Mouse (Mus musculus) forebrain, embryonic 14.5 days (tissue): ENCODE results near the gene Pih1d2. TPM values are rescaled to one million over a fixed set of nuclear protein-coding genes. Genes with fewer than 3 reads are reported as not detected.
"Not testable (repeated sequence)": the region's sequence is repeated elsewhere in the genome, so short reads cannot be mapped to it uniquely, and the experiment has no call there.

ENCODE experiments used
- ATAC-seq: fragments of 200-750 bp; cut with Nextera tagmentation; 2 replicates; pipeline ENCODE4 v1.8.0; 2017; ENCODE audit warnings: mild to moderate bottlenecking, moderate library complexity
- DNase-seq: peaks from one replicate; pipeline ENCODE4 v3.0.0-alpha.2; 2015; ENCODE audit warnings: low spot score
- H3K27ac ChIP-seq: fragments of 300-500 bp; sonication (generic); 2 replicates; pipeline ENCODE4 v1.5.1; 2014; ENCODE audit warnings: low read depth, mild to moderate bottlenecking, control low read depth, low read length, moderate library complexity
- H3K27me3 ChIP-seq: fragments of 300-500 bp; sonication (generic); replicated peaks from 2 replicates; pipeline ENCODE4 v1.6.1; 2014; ENCODE audit warnings: low read length, control low read depth, mixed read lengths; ENCODE audit not compliant: control insufficient read depth, insufficient read depth
- H3K36me3 ChIP-seq: fragments of 300-500 bp; sonication (generic); 2 replicates; pipeline ENCODE4 v1.6.1; 2014; ENCODE audit warnings: low read length, control low read depth; ENCODE audit not compliant: control insufficient read depth, insufficient read depth
- H3K4me1 ChIP-seq: fragments of 300-500 bp; sonication (generic); 2 replicates; pipeline ENCODE4 v1.6.1; 2014; ENCODE audit warnings: antibody characterized with exemption, low read length, control low read depth; ENCODE audit not compliant: control insufficient read depth, insufficient read depth
- H3K4me2 ChIP-seq: fragments of 300-500 bp; sonication (generic); 2 replicates; pipeline ENCODE4 v1.6.1; 2014; ENCODE audit warnings: mild to moderate bottlenecking, control low read depth, low read length
- H3K4me3 ChIP-seq: fragments of 300-500 bp; sonication (generic); 2 replicates; pipeline ENCODE4 v1.5.1; 2014; ENCODE audit warnings: low read depth, low read length, control low read depth
- H3K9ac ChIP-seq: fragments of 300-500 bp; sonication (generic); 2 replicates; pipeline ENCODE4 v1.6.1; 2014; ENCODE audit warnings: mild to moderate bottlenecking, low read length, control low read depth, moderate library complexity
- H3K9me3 ChIP-seq: fragments of 300-500 bp; sonication (generic); replicated peaks from 2 replicates; pipeline ENCODE4 v1.6.1; 2016; ENCODE audit warnings: low read length, control low read depth, mixed read lengths; ENCODE audit not compliant: control insufficient read depth
- WGBS: fragments of 180-500 bp; shearing (Covaris S2); extraction: QIAGEN DNeasy Blood & Tissue Kit; methylation state at CpG from one replicate; pipeline ENCODE4 v1.1.7; 2014; 5-methylcytosine and 5-hydroxymethylcytosine counted together
- polyA plus RNA-seq: library from polyadenylated mRNA; unstranded; fragments of >200 nt; fragmentation: Nextera tagmentation; extraction: Ambion mirVana; gene quantifications from 2 replicates; pipeline ENCODE4 v1.2.1, GENCODE M21; 2014

The Pih1d2 gene
- polyA plus RNA-seq, 1 experiment from 2014 or later: 5.1 TPM

DNA sequence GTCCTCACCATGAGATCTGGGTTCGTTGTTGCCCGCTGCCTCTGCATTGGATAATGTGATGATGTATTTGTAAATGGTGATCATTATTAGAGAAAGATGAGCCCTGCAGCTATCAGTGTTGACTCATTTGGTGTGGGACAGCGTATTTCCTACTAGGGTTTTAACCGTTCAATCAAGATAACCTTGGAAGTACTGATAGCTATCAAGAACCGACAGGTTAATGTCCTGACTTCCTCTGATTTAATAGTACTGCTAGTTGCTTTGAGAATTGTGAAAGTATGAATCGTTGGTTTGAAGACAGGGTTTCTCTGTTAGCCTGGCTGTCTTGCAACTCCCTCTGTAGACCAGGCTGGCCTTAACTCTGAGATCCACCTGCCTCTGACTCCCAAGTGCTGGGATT, 12.8 kb upstream of the Pih1d2 start:
- WGBS: 3% methylated on average over 6 of the region's 6 CpGs
- peak overlapping the region; percentile 85 for H3K9ac ChIP-seq
- H3K36me3 ChIP-seq: peaks cover 45% of the 10 kb centered on the region
- H3K27ac ChIP-seq: no peak overlapping the region
- peaks cover 18% of the 10 kb centered on the region for H3K4me1 ChIP-seq
- H3K9me3 ChIP-seq: no peaks in the 10 kb centered on the region
- DNase-seq (no peak), ATAC-seq (no peak)
- peak overlapping the region; percentile 95 for H3K4me2 ChIP-seq
- H3K4me3 ChIP-seq: peak overlapping the region; percentile 67
- H3K27me3 ChIP-seq: no peaks in the 10 kb centered on the region

GRCm38 (mm10) chr9:50612115-50612514, 5.0 kb upstream of the Pih1d2 start:
- peaks cover 66% of the 10 kb centered on the region for H3K36me3 ChIP-seq
- peaks cover 8% of the 10 kb centered on the region for H3K4me1 ChIP-seq
- WGBS: 87% methylated on average over 4 of the region's 4 CpGs
- ATAC-seq: no peak
- no peak overlapping the region for H3K9ac ChIP-seq
- no peaks in the 10 kb centered on the region for H3K27me3 ChIP-seq
- DNase-seq: no peak
- no peaks in the 10 kb centered on the region for H3K9me3 ChIP-seq
- H3K4me2 ChIP-seq: no peak overlapping the region
- no peak overlapping the region for H3K27ac ChIP-seq
- no peak overlapping the region for H3K4me3 ChIP-seq

DNA sequence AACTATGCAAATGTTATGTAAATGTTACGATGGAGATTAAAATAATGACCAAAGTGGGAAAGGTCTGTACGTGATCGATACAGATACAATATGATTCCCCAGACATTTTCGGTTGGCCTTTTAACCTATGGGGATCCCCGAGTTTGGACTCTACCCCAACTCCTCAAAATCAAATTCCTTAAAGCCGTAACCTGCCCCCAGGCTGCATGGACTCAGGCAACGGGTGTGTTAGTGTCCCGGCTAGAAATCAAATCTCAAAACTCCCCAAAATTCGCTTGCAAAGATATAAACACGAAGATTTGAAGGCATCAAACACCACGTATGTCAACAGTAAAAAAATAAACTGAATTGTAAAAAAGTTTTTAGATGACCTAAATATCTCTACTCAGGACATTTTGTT, 960 bp upstream of the Pih1d2 start:
- Histone ChIP-seq H3K9me3 (no peaks in the 10 kb centered on the region), H3K4me3 (peak overlapping the region; percentile 98), H3K4me1 (peaks cover 8% of the 10 kb centered on the region), H3K27me3 (no peaks in the 10 kb centered on the region), H3K27ac (no peak overlapping the region), H3K36me3 (peaks cover 33% of the 10 kb centered on the region), H3K9ac (peak overlapping the region; percentile 92), H3K4me2 (peak overlapping the region; percentile 88)
- 40% methylated on average over 11 of the region's 11 CpGs for WGBS
- DNase-seq (no peak), ATAC-seq (no peak)

GRCm38 (mm10) chr9:50617794-50618330, 741 bp downstream of the Pih1d2 start:
- H3K4me1 ChIP-seq: peaks cover 8% of the 10 kb centered on the region
- DNase-seq (no peak), ATAC-seq (0 out of 2 replicates have a peak, but pooled peaks have one; percentile 6)
- no peak overlapping the region for H3K9ac ChIP-seq
- no peaks in the 10 kb centered on the region for H3K27me3 ChIP-seq
- H3K27ac ChIP-seq: no peak overlapping the region
- WGBS: 65% methylated on average over 9 of the region's 9 CpGs
- peaks cover 24% of the 10 kb centered on the region for H3K36me3 ChIP-seq
- peak overlapping the region; percentile 98 for H3K4me3 ChIP-seq
- peak overlapping the region; percentile 88 for H3K4me2 ChIP-seq
- H3K9me3 ChIP-seq: no peaks in the 10 kb centered on the region

- H3K27ac ChIP-seq, H3K9ac ChIP-seq, DNase-seq, H3K4me2 ChIP-seq, H3K4me3 ChIP-seq, H3K4me1 ChIP-seq, H3K9me3 ChIP-seq, ATAC-seq, H3K27me3 ChIP-seq: not testable (repeated sequence)
- WGBS: 75% methylated on average over 6 of the region's 8 CpGs
- peaks cover 24% of the 10 kb centered on the region for H3K36me3 ChIP-seq
These were observed 13.8 kb downstream of the Pih1d2 start for GRCm38 (mm10) chr9:50630903-50631302.

GRCm38 (mm10) chr9:50632016-50632688, 15.0 kb downstream of the Pih1d2 start:
- no peak for DNase-seq
- WGBS: 85% methylated on average over 6 of the region's 6 CpGs
- H3K4me1 ChIP-seq: no peaks in the 10 kb centered on the region
- H3K4me2 ChIP-seq: no peak overlapping the region
- no peak overlapping the region for H3K9ac ChIP-seq
- H3K27me3 ChIP-seq: no peaks in the 10 kb centered on the region
- H3K9me3 ChIP-seq: no peaks in the 10 kb centered on the region
- H3K36me3 ChIP-seq: peaks cover 34% of the 10 kb centered on the region
- no peak for ATAC-seq
- H3K27ac ChIP-seq: no peak overlapping the region
- H3K4me3 ChIP-seq: no peak overlapping the region

- Histone ChIP-seq H3K27me3 (no peaks in the 10 kb centered on the region), H3K4me1 (no peaks in the 10 kb centered on the region), H3K9me3 (no peaks in the 10 kb centered on the region), H3K9ac (no peak overlapping the region), H3K4me2 (no peak overlapping the region), H3K36me3 (peaks cover 41% of the 10 kb centered on the region), H3K27ac (no peak overlapping the region), H3K4me3 (no peak overlapping the region)
- DNase-seq: peak; percentile 4
- ATAC-seq: no peak
- 63% methylated on average over 2 of the region's 2 CpGs for WGBS
These were observed 15.9 kb downstream of the Pih1d2 start for GRCm38 (mm10) chr9:50633059-50633458.

GRCm38 (mm10) chr9:50634270-50634669, 17.1 kb downstream of the Pih1d2 start:
- Histone ChIP-seq H3K4me3 (no peak overlapping the region), H3K27me3 (no peaks in the 10 kb centered on the region), H3K9ac (no peak overlapping the region), H3K4me2 (no peak overlapping the region), H3K27ac (no peak overlapping the region), H3K9me3 (no peaks in the 10 kb centered on the region), H3K36me3 (peaks cover 49% of the 10 kb centered on the region), H3K4me1 (no peaks in the 10 kb centered on the region)
- 95% methylated on average over 11 of the region's 11 CpGs for WGBS
- DNase-seq (no peak), ATAC-seq (no peak)

DNA sequence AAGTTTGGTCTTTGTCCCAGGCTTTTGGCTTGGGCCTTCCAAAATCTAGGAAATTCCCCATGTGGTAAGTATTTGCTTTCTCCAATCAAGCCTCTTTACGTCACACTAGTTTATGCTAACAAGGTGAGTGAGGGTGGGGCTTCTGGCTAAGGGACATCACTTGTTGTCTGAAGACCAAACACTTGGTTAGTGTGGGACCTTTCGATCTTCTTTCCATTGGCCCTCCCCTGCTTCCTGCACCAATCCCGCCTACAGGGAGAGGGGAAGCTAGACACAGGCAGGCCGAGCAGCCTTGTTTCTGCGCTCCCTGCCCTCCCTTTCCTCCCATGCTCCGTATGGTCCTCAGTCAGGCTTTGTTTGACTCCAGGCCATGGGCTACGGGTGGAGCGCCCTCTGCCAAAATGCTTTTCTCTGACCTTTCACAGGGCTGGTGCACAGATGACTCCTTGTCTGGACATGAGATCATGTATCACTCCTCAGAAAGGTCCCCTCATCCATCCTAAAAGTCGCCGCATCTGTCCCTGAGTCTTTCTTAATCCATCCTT, 29.8 kb downstream of the Pih1d2 start:
- no peak overlapping the region for H3K4me3 ChIP-seq
- H3K4me1 ChIP-seq: no peaks in the 10 kb centered on the region
- H3K4me2 ChIP-seq: no peak overlapping the region
- ATAC-seq: no peak
- H3K36me3 ChIP-seq: peaks cover 96% of the 10 kb centered on the region
- no peak for DNase-seq
- H3K9ac ChIP-seq: no peak overlapping the region
- H3K27ac ChIP-seq: no peak overlapping the region
- no peaks in the 10 kb centered on the region for H3K27me3 ChIP-seq
- no peaks in the 10 kb centered on the region for H3K9me3 ChIP-seq
- WGBS: 78% methylated on average over 10 of the region's 10 CpGs
